Mouse (Mus musculus) natural killer cell, adult 2 months (primary cell): ENCODE results near the gene Trove2.
A peak's percentile ranks its signal among the peaks of the same experiment; 100 is the strongest.
"Not testable (repeated sequence)": the region's sequence is repeated elsewhere in the genome, so short reads cannot be mapped to it uniquely, and the experiment has no call there.

Source experiments
- DNase-seq, 2 experiments: peaks; one replicate each; pipeline ENCODE4 v3.0.0; 2022; ENCODE audit warnings: low spot score in 2 of 2

The Trove2 gene

GRCm38 (mm10) chr1:143739361-143740350 lies 37.2 kb downstream of the Trove2 start:
- peak; percentile 66 to 84 for DNase-seq

GRCm38 (mm10) chr1:143738811-143739210 lies 38.1 kb downstream of the Trove2 start:
- peak; percentile 21 to 23 for DNase-seq

- DNase-seq = no peak
Observed at GRCm38 (mm10) chr1:143733914-143734410, 42.9 kb downstream of the Trove2 start.

- no peak for DNase-seq
Observed at GRCm38 (mm10) chr1:143731691-143732090, 45.2 kb downstream of the Trove2 start.

- DNase-seq = peak; percentile 10 to 32
Observed at GRCm38 (mm10) chr1:143730899-143731298, 46.0 kb downstream of the Trove2 start.

GRCm38 (mm10) chr1:143727701-143728445 lies 49.0 kb downstream of the Trove2 start:
- DNase-seq = no peak

- no peak for DNase-seq
Observed at GRCm38 (mm10) chr1:143724456-143725064, 52.3 kb downstream of the Trove2 start.

GRCm38 (mm10) chr1:143716038-143716437 lies 60.8 kb downstream of the Trove2 start, which contains the start of gene Glrx2:
Gene Glrx2 (plus strand): TSS chr1:143716338.
- not testable (repeated sequence) for DNase-seq

GRCm38 (mm10) chr1:143710627-143710976 lies 66.3 kb downstream of the Trove2 start:
- no peak for DNase-seq

GRCm38 (mm10) chr1:143709966-143710626 lies 66.8 kb downstream of the Trove2 start:
- no peak for DNase-seq

GRCm38 (mm10) chr1:143708361-143708760 lies 68.5 kb downstream of the Trove2 start:
- no peak for DNase-seq

GRCm38 (mm10) chr1:143707006-143707405 lies 69.9 kb downstream of the Trove2 start:
- no peak for DNase-seq

- DNase-seq = peak; percentile 88 to 92
Observed at GRCm38 (mm10) chr1:143702741-143703262, 74.1 kb downstream of the Trove2 start, which contains the start of gene Cdc73. Gene Cdc73 (minus strand): TSS chr1:143702893.

- DNase-seq = no peak
Observed at GRCm38 (mm10) chr1:143702141-143702740, 74.6 kb downstream of the Trove2 start.

GRCm38 (mm10) chr1:143701736-143702135 lies 75.1 kb downstream of the Trove2 start:
- no peak for DNase-seq
